Mouse (Mus musculus): ENCODE data around the gene A730061H03Rik.

The A730061H03Rik gene

DNA sequence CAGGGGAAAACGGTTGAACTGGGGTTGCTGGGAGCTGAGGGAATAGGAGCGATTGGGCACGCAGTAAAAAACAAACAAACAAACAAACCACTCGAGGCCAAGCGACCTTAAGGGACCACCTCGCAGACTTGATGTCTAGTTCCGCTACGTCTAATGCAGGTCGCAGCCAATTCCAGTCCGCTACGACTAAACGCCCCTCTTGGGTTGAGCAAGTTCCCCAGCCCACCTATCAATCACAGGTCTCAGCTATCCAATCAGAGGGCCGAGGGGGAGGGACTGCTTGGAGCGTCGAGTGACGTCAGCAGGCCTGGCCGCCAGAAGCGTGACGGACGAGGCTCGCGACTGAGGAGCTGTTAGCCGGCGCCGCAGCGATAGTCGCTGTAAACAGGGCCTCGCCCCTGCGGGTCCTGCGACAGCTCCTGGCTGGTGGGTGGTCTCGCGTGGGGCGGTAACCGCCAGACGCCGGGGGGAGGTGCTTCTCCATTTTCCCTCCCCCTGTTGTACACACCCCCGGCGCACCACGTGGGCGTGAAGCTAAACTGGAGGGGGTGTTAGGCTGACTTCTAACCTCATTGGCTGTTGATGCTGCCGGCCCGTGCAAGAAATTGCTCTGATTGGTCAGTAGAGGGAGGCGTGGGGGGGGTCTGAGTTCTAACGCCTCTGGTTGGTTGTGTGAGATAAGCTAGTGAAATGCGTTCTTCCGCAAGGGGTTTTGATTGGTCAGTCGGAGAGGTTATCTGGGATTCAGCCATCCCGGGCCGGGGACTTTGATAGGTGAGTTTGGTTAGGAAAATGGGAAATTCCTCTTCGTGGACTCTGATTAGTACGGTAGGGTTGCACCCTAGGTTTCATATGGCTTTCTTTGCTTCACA lies at the start of gene A730061H03Rik:
Gene A730061H03Rik (minus strand): TSS at position 205 of the 872 bp plus-strand sequence.
- DNase-seq (ENCODE audit: extremely low read depth, insufficient read length, low spot score): peak; percentile 96

DNA sequence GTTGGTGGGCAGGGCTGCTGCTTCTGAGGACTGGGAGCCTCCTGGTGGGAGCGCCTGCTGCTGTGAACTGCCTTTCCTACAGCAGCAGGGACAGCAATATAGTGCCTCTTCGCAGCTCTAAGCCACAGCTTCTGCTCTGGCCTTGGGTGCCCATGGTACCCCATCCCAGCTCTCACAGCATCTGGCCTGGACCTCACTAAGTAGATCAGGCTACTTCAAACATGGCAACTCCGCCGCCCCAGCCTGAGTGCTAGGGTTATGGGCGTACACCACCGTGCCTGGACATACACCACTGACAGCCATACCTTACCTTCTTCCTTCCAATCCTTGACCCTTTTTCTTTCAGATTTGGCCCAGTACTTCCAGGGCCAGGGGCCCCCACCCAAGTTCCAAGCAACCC lies 48.1 kb upstream of the A730061H03Rik start:
- DNase-seq (ENCODE audit: extremely low read depth, insufficient read length, low spot score): no peak

DNA sequence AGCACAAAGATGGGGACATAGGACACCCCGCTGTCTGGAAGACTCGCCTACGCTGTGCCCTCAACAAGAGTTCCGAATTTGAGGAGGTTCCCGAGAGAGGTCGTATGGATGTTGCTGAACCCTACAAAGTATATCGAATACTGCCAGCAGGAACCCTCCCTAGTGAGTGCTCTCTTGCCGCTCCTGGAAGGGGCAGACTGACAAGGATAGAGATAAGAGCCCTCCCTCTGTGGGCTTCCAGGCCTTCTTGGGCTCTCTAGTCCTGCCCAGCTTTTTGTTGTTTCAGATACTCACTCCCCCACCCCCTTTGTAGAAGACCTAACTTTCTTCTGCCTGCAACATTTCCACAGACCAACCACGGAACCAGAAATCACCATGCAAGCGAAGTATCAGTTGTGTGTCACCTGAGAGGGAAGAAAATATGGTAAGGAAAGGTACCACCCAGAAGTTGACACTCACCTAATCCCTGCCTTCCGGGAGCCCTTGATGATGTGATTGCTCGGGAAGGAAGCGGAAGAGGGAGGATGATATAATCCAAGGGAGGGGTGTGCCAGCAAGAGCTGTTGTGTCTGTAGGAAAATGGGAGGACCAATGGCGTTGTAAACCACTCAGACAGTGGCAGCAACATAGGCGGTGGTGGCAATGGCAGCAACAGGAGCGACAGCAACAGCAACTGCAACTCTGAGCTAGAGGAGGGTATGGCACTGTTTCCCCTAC lies 45.7 kb upstream of the A730061H03Rik start:
- DNase-seq (ENCODE audit: extremely low read depth, insufficient read length, low spot score): no peak

DNA sequence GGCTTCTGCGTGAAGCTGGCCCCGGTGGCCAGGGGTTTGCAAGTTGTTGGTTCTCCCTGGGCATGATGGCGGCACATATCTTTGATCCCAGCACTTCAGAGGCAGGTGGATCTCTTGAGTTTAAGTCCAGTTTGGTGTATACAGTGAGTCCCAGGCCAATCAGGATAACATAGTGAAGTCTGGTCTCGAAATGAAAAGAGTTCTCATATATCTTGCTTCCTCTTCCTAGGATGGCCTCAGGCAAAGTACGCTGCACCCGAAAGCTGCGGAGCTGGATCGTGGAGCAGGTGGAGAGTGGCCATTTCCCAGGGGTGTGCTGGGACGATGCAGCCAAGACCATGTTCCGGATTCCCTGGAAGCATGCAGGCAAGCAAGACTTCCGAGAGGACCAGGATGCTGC lies 44.6 kb upstream of the A730061H03Rik start:
- DNase-seq (ENCODE audit: extremely low read depth, insufficient read length, low spot score): no peak

DNA sequence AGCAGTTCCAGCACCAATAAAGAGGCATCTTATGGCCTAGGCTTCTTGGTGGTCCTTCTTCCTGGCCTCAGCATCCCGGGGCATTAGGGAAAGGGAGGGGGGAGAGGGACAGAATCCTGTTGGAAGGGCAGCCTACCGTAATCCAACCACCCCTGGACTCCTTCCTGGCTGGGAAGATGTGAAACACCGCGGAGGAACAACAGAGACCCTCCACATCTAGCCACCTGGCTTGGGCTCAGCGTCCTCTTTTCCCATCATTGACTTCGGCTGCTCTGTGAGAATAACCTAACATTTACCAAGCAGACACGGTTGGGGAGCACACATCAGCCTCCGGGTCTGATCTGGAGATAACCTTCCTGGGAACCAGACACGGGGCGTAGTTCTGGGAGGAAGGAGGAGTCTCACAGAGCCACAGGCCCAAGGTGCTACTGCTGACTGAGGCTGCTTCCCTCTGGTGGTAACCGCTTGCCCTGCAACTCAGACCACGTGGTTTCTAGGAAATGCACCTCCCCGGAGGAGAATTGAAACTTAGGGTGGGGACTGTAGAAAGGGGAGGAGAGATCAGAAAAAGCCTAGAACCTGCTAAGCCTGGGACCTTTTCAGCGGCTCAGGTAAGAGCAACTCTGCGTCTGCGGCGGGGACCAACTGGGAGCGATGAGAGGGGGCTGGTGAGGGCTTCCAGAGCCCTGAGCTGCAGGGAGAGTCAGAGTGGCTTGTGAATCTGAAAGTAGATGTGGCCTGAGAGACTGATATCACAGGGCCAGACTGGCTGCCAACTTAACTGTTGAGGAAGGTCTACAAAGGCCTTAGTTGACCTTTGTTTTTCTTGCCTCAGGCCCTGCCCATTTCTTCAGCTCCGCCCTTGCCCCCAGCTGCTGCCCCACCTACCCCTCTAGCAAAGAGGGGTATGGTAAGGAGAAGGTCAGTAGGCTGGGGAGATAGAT lies 43.7 kb upstream of the A730061H03Rik start:
- peak; percentile 62 for DNase-seq (ENCODE audit: extremely low read depth, insufficient read length, low spot score)

DNA sequence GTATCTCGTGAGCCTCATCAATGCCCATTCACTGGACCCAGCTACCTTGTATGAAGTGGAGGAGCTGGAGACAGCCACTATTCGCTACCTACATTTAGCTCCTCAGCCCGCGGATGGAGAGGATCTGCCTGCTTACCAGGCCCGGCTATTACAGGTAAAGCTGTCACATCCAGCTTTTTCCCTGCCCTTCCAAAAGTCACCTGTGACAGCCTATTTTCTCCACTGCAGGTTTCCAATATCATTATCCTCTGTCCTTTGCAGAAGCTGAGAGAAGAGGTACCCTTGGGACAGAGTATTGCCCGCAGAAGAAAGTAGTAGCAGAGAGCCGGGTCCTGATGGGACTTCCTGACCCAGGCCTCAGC lies 43.0 kb upstream of the A730061H03Rik start, which contains the start of gene Irf9:
Gene Irf9 (plus strand): TSS at position 301 of the 362 bp plus-strand sequence.
- no peak for DNase-seq (ENCODE audit: extremely low read depth, insufficient read length, low spot score)

DNA sequence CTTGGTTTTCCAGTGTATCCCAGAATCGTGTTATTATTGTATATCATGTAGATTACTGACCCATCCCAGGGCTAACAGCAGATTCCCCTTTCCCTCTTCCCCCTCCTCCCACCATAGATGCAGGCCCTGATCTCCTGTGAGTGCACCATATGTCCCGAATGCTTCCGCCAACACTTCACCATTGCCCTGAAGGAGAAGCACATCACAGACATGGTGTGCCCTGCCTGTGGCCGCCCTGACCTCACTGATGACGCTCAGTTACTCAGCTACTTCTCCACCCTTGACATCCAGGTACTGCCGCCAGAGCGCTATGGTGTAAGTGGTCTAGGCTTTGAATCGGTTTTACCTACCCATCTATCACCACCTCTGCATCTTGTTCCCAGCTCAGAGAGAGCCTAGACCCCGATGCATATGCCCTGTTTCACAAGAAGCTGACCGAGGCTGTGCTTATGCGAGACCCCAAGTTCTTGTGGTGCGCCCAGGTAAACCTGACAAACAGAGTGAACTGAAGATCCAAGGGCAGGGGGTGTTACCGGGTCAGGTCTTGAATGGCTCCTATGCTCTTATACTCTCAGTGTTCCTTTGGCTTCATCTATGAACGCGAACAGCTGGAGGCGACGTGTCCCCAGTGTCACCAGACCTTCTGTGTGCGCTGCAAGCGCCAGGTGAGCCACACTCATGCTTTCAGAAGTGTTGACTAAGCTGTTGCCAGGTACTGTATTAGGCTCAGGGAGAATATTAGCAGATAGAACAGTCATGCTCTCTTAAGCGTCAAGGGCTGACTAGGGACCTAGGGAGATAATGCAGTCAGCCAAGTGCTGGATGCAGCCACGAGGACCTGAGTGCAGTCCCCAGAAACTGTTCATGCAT lies 38.5 kb upstream of the A730061H03Rik start:
- DNase-seq (ENCODE audit: extremely low read depth, insufficient read length, low spot score): no peak

DNA sequence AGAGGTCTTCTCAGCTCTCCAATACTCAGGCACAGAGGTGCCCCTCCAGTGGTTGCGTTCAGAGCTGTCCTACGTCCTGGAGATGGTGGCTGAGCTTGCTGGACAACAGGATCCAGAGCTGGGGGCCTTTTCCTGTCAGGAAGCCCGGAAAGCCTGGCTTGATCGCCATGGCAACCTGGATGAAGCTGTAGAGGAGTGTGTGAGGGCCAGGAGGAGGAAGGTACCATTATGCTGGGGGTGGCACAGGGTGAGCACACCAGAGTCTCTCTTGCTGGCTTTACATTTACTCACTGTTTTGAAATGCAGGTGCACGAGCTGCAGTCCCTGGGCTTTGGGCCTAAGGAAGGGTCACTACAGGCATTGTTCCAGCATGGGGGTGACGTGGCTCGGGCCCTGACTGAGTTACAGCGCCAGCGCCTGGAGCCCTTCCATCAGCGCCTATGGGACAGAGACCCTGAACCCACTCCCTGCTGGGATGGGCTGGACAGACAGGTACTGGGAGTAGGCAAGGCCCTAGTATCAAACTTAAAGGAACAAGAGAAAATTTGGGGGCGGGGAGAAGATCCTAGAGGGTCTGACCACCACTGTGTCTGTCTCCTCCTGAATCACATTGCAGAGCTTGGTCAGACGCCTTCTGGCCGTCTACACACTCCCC lies 36.0 kb upstream of the A730061H03Rik start:
- DNase-seq (ENCODE audit: extremely low read depth, insufficient read length, low spot score): no peak

DNA sequence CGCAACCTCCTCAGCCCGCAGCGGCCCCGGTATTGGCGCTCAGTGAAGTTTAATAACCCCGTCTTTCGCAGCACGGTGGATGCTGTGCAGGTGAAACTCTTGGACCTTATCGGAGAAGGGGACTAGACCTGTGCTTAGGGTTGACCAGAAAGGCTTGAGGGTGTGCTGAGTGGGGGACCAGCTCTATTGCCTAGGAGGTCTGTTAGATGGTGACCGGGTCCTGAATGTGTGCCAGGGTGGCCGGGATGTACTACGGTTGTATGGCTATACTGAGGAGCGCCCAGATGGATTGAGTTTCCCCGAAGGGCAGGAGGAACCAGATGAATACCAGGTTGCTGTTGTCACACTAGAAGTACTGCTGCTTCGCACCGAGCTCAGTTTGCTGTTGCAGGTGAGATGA lies 32.0 kb upstream of the A730061H03Rik start:
- no peak for DNase-seq (ENCODE audit: extremely low read depth, insufficient read length, low spot score)

DNA sequence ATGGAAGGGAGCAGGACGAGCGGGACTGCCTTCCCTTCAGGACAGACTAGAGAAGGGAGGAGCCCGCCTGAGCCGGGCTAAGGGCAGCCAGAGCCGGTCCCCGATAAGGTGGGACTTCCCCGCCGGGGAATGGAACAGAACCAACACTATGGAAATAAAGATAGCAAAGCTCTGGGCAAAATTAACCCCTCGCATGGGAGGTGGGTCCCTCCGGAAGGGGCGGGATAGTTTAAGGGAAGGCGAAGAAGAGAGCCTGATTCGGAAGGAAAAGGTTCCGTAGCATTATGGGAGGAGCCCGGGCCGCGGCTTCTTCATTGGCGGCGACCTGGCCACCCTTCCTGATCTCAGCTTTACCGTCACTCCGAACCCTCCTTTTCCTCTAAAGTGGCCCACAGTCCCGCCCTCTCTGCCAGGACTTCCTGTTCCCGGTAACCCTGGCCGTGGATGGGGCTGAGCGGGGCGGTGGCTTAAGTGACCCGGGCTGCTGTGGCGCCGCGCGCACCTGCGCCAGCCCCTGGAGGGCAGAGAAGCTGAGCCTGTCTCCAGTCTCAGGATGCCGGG lies 31.2 kb upstream of the A730061H03Rik start, which contains the start of gene Rnf31:
Gene Rnf31 (plus strand): TSS at position 378 of the 561 bp plus-strand sequence.
- DNase-seq (ENCODE audit: extremely low read depth, insufficient read length, low spot score): peak; percentile 90

DNA sequence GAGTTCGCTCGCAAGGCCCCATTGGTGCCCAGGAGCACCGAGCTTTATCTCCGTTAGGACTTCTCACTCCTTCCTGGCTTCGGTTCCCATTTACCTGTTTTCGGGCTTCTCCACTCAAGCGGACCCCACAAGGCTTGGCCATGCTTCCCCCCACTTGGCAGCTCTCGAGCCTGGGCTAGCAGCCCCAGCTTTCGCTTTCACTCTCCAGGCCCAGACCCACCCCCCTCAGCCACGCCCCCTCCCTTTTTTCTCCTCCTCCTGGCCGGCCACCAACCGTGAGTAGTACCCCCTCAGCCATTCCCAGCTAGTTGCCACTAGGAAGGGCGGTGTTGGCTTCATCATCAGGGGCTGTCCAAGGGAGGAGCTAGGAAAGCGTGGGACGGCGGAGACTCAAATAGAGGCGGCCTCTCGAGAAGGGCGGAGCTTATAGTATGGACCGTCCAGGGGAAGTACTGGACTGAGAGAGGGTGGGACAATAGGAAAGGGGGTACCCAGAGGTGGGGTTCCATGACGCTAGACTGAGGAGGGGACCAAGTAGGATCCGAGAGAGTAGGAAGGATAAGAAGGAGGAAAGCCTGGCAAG lies 30.6 kb upstream of the A730061H03Rik start, which contains the start of gene Psme2:
Gene Psme2 (minus strand): TSS at position 366 of the 583 bp plus-strand sequence.
- DNase-seq (ENCODE audit: extremely low read depth, insufficient read length, low spot score): peak; percentile 92

DNA sequence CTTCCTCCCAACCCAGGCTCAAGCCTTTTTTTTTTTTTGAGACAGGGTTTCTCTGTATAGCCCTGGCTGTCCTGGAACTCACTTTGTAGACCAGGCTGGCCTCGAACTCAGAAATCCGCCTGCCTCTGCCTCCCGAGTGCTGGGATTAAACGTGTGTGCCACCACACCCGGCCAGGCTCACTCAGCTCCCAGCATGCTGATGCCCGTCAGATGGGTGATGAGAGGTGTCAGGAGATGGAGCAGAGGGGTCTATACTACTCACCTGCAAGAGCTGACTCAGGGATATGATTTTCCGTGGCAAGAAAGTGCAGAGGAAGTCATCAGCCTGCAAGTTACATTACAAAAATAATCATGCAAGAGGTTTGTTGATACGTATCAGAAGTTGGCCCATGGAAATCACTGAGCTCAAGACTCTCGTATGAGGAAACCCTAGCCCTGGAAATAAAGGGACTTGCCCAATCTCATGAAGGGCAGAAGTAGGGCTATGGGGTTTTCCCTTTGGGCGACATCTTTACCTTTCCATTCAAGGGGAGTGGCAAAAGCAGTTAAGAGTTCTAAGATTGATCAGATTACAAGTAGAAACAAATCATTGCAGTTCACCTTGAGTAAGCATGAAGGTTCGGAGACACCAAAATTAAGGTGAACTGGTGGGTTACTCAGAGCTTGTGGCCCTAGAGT lies 29.7 kb upstream of the A730061H03Rik start:
- no peak for DNase-seq (ENCODE audit: extremely low read depth, insufficient read length, low spot score)

DNA sequence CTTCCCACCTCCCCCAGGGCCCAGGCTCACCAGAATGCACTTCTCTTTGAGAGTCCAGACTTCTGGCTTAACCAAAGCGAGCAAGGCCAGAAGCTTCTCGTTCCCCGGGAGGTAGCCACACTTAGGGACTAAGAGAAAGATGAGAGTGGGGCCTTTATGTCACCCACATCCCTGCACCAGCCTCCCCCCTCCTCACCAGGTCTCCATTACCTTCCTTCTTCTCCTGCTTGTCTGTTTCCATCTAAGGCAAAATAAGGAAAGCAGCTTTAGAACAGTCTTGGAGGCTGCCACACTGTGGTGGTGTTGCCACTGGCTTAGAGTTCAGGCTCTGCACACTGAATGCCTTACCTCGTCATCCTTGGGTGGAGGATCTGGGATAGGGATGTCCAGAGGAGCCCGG lies 29.1 kb upstream of the A730061H03Rik start:
- DNase-seq (ENCODE audit: extremely low read depth, insufficient read length, low spot score): no peak

DNA sequence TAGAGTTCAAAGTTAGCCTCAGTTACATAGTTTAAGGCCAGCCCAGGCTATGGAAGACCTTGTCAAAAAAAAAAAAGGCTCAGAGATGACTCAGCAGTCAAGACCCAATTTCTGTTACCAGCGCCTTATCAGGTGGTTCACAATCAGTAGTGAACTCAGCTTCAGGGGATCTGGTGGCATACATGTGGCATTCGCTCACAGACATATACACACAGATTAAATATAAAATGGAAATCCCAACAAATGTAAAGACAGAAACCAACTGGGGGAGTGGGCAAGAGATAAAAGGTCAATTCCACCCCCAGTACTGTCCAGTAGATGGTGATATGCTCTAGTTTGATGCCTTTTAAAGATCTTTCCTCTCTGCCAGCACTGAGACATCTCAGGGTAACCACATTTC lies 25.9 kb upstream of the A730061H03Rik start:
- DNase-seq (ENCODE audit: extremely low read depth, insufficient read length, low spot score): no peak

DNA sequence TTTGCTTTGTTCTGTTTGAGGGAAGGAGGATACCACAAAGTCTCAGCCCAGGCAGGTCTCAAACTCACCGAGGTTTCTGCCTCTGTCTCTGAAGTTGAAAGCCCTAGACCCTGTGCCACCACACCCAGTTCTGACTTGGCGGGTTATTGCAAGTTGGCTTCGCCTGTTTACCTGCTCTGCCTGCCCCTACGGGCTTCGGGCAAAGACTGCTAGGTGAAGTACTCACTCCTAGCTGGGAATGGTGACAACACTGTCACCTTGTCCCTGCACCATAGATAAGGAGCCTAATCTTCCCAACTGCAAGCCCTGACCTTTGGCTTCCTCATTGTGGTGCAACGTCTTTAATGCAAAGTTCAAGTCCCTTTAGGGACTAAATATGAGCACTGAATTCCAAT lies 25.4 kb upstream of the A730061H03Rik start:
- no peak for DNase-seq (ENCODE audit: extremely low read depth, insufficient read length, low spot score)

DNA sequence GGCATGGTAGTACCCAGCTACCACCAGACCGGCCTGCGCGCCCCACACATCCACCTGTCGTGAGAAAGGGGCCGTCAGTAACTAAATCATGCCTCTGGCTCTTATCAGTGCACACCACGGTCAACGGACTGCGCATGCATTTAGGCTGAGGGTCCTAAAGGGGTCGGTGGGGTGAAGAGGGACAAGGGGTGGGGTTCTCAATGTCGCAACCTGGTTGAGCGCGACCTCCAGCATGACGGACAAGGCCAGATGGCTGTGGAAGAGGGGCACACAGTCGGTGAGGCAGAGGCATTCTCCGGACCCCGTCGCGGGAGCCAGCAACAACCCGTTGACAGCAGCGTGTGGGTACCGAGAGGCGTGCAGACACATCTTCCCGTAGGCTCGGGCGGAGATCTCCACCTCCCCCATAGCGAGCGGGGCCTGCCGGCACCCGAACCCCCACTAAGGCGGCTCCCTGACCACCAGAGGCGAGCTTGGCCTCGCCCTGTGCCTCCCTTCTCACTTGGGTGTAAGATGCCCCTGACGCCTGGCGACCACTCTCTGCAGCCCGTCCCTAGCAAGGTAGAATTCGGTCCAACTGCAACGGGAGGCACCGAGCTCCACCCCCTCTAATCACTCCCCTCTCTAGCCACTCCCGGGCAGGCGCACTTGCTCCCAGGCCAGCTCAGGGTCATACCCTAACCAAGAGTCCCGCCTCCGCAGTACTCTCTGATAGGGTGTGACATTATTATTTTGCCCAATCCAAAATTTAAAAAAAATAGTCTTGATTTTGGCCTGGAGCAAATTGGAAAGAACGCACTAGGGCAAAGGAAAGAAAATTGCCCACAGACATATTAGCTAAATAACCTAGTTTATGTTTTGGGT lies 24.7 kb upstream of the A730061H03Rik start, which contains the start of gene Emc9:
Gene Emc9 (minus strand): TSS at position 601 of the 864 bp plus-strand sequence.
- DNase-seq (ENCODE audit: extremely low read depth, insufficient read length, low spot score): peak; percentile 69

DNA sequence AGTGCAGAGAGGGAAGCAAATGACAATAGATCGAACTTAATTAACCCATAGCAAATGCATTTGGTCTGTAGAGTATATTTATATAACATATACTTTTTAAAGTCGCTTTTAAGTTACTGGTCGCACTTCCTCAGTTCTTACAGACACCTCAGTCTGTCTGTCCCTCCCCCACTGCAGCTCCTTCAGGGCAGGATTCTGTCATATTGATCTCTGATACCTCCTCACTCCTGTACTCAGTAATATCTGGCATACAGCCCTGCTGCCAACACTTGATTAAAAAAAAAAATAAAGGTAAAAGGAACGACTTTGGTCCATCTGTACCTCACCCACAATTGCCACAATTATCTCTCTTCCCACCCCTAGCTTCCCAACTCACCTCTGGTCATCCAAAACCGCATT lies 24.1 kb upstream of the A730061H03Rik start:
- no peak for DNase-seq (ENCODE audit: extremely low read depth, insufficient read length, low spot score)
